Mouse (Mus musculus) cerebellum, adult 2 months (tissue): ENCODE measurements around the gene Tescl.

Experiments
- CTCF ChIP-seq: fragments of 200-500 bp; IDR thresholded peaks from 2 replicates; pipeline ENCODE4 v1.5.1; 2011; ENCODE audit warnings: low read depth, mild to moderate bottlenecking, control low read depth, low read length, moderate library complexity, borderline replicate concordance; ENCODE audit not compliant: insufficient read depth
- POLR2A ChIP-seq: fragments of 200-500 bp; IDR thresholded peaks from 2 replicates; pipeline ENCODE4 v1.6.1; 2011; ENCODE audit warnings: low read length, control low read depth, borderline replicate concordance; ENCODE audit not compliant: insufficient read depth

- TF ChIP-seq POLR2A (no peak), CTCF (no peak)
Measured at GRCm38 (mm10) chr7:24295376-24295775, 38.4 kb downstream of the Tescl start.
